Mouse (Mus musculus) bone marrow macrophage, adult 2 months (primary cell): ENCODE data around the gene Prkce.

Source experiments
- CTCF ChIP-seq: IDR thresholded peaks from 2 replicates; pipeline ENCODE4 v1.5.1; 2012; ENCODE audit warnings: low read depth, mild to moderate bottlenecking, low read length, moderate library complexity
- POLR2A ChIP-seq: IDR thresholded peaks from 2 replicates; pipeline ENCODE4 v1.6.1; 2012; ENCODE audit warnings: mild to moderate bottlenecking, low read depth, low read length, borderline replicate concordance

DNA sequence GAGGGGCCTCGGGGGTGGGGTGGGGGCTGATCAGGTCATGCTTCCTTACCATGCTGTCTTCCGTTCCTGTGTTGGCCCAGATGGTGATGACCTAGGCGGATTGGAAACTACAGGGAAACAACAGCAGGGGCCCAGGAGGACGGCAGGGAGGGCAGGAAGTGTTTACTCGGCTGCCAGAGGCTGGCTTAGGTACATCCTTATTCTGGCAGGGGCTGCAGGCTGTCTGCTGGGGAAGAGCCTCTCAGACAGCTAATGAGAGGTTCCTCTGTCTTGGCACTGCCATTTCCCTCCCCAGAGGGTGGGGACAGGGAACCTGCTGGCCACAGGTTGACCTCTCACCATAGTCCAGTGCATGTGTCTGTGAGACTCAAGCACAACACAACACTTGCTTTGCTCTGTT, 116.2 kb downstream of the Prkce start:
- TF ChIP-seq CTCF = no peak
- no peak for TF ChIP-seq POLR2A
